19 mouse cellular contexts compared by ENCODE assay signal in the genomic region with DNA sequence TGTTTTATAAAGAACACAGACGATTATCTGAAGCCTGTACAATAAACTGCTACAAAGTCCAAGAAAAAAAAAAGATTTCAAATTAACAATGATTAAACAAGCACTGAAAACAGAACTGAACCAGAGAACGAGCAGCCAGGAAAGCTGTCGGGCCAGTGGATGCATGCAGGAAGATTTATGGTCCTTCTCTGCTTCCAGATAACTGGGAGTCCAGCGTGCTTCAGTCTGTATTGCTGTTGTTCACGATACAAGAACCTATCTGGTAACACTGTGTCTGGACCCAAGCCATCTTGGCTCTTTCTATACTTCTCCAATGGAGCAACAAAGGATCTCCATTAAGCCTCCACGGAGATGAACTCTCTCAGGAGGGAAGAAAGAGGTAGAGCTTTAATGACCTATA.
DNase-seq lines count a peak whose midpoint lies in the region; ATAC-seq and TF ChIP-seq lines count a peak whose summit lies in the region.
"Had no signal": no experiment of that assay in that cellular context is flagged by ENCODE, and none has a peak within 500 bp of the region (broad histone marks: within the 10 kb centered on the region; RNA-seq: fewer than 3 reads in every experiment).

No protein-coding gene starts in this region.

- H3K27ac ChIP-seq in lung, embryonic 14.5 days (ENCODE audit: low read depth): no peak overlapping the region
- no peak overlapping the region for H3K27ac ChIP-seq in lung, postnatal 0 days (ENCODE audit: low read length)
- no peak overlapping the region for H3K27ac ChIP-seq in kidney, embryonic 16.5 days (ENCODE audit: low read length)
- H3K27ac ChIP-seq in hindbrain, postnatal 0 days: no peak overlapping the region
- no peak overlapping the region for H3K27ac ChIP-seq in midbrain, embryonic 15.5 days
- H3K27ac ChIP-seq: embryonic facial prominence, embryonic 15.5 days had no signal

- peak; percentile 40; the same call in 1 of the 2 replicates for ATAC-seq in lung, embryonic 14.5 days (ENCODE audit: insufficient read depth)
- no peak for ATAC-seq in lung, postnatal 0 days
- 0 out of 2 replicates have a peak, but pooled peaks have one; percentile 46 for ATAC-seq in kidney, embryonic 16.5 days (ENCODE audit: low FRiP score, low TSS enrichment)
- ATAC-seq in hindbrain, postnatal 0 days: no peak
- no peak for ATAC-seq in midbrain, embryonic 15.5 days (replicated peaks)
- ATAC-seq: activated CD4-positive, CD25-positive, alpha-beta regulatory T cell, adult 4 months; forebrain, embryonic 16.5 days; hindbrain, embryonic 16.5 days had no signal

- H3K36me3 ChIP-seq in lung, embryonic 14.5 days (ENCODE audit: insufficient read depth): no peaks in the 10 kb centered on the region
- H3K36me3 ChIP-seq in lung, postnatal 0 days (ENCODE audit: insufficient read depth, low read length): no peaks in the 10 kb centered on the region
- H3K36me3 ChIP-seq in kidney, embryonic 16.5 days (ENCODE audit: insufficient read depth, low read length): no peaks in the 10 kb centered on the region
- H3K36me3 ChIP-seq in hindbrain, postnatal 0 days (ENCODE audit: insufficient read depth, low read length): no peaks in the 10 kb centered on the region
- H3K36me3 ChIP-seq in midbrain, embryonic 15.5 days (replicated peaks): no peaks in the 10 kb centered on the region
- H3K36me3 ChIP-seq: embryonic facial prominence, embryonic 15.5 days had no signal

- no peak for TF ChIP-seq EP300 in lung, postnatal 0 days (IDR thresholded peaks at IDR 0.05)

- H3K4me2 ChIP-seq in lung, embryonic 14.5 days: no peak overlapping the region
- H3K4me2 ChIP-seq in lung, postnatal 0 days (replicated peaks; ENCODE audit: low read depth, low read length): no peak overlapping the region
- H3K4me2 ChIP-seq in kidney, embryonic 16.5 days (replicated peaks; ENCODE audit: low read depth, low read length): no peak overlapping the region
- H3K4me2 ChIP-seq in hindbrain, postnatal 0 days (ENCODE audit: low read depth, low read length): no peak overlapping the region
- H3K4me2 ChIP-seq in midbrain, embryonic 15.5 days: no peak overlapping the region
- H3K4me2 ChIP-seq: embryonic facial prominence, embryonic 15.5 days had no signal

- H3K9ac ChIP-seq in lung, embryonic 14.5 days: no peak overlapping the region
- H3K9ac ChIP-seq in lung, postnatal 0 days (replicated peaks; ENCODE audit: low read depth): no peak overlapping the region
- no peak overlapping the region for H3K9ac ChIP-seq in kidney, embryonic 16.5 days (replicated peaks; ENCODE audit: low read length)
- H3K9ac ChIP-seq in hindbrain, postnatal 0 days (replicated peaks; ENCODE audit: low read length): no peak overlapping the region
- H3K9ac ChIP-seq in midbrain, embryonic 15.5 days: no peak overlapping the region
- H3K9ac ChIP-seq: embryonic facial prominence, embryonic 15.5 days had no signal

- DNase-seq in cerebellum, postnatal 10 days: peak; percentile 16 to 24
- no peak for DNase-seq in cerebellum, adult 11 months
- DNase-seq in lung, embryonic 14.5 days: peak; percentile 73
- no peak for DNase-seq in lung, postnatal 0 days (ENCODE audit: low spot score)
- DNase-seq in hindbrain, postnatal 0 days (ENCODE audit: low spot score): no peak
- DNase-seq in neural tube, embryonic 10.5 days (ENCODE audit: extremely low spot score, low spot score): no peak
- DNase-seq: adrenal gland, postnatal 14 days; cerebellum, postnatal 36 days; gastrocnemius, postnatal 36 days; lung, postnatal 14 days; midbrain, embryonic 14.5 days; right cerebral cortex, postnatal 25 days; thymus, adult 2 months had no signal

- H3K27me3 ChIP-seq in lung, embryonic 14.5 days (ENCODE audit: insufficient read depth, low read length): no peaks in the 10 kb centered on the region
- no peaks in the 10 kb centered on the region for H3K27me3 ChIP-seq in lung, postnatal 0 days (replicated peaks; ENCODE audit: insufficient read depth, low read length)
- no peaks in the 10 kb centered on the region for H3K27me3 ChIP-seq in kidney, embryonic 16.5 days (ENCODE audit: insufficient read depth, low read length)
- H3K27me3 ChIP-seq in hindbrain, postnatal 0 days (ENCODE audit: insufficient read depth, low read length): no peaks in the 10 kb centered on the region
- no peaks in the 10 kb centered on the region for H3K27me3 ChIP-seq in midbrain, embryonic 15.5 days (replicated peaks)
- H3K27me3 ChIP-seq: embryonic facial prominence, embryonic 15.5 days had no signal

- H3K4me3 ChIP-seq in lung, embryonic 14.5 days (ENCODE audit: low read depth, low read length): no peak overlapping the region
- no peak overlapping the region for H3K4me3 ChIP-seq in lung, postnatal 0 days (ENCODE audit: low read depth, low read length)
- no peak overlapping the region for H3K4me3 ChIP-seq in kidney, embryonic 16.5 days (ENCODE audit: low read length)
- H3K4me3 ChIP-seq in hindbrain, postnatal 0 days (ENCODE audit: low read length): no peak overlapping the region
- no peak overlapping the region for H3K4me3 ChIP-seq in midbrain, embryonic 15.5 days
- H3K4me3 ChIP-seq: embryonic facial prominence, embryonic 15.5 days had no signal

- 40% methylated on average over 6 of the region's 6 CpGs for WGBS in lung, embryonic 14.5 days
- 38% methylated on average over 6 of the region's 6 CpGs for WGBS in lung, postnatal 0 days
- 23% methylated on average over 6 of the region's 6 CpGs for WGBS in kidney, embryonic 16.5 days
- WGBS in hindbrain, postnatal 0 days: 57% methylated on average over 6 of the region's 6 CpGs
- 72% methylated on average over 6 of the region's 6 CpGs for WGBS in midbrain, embryonic 15.5 days

- H3K9me3 ChIP-seq in lung, embryonic 14.5 days (ENCODE audit: low read depth, low read length): no peaks in the 10 kb centered on the region
- H3K9me3 ChIP-seq in lung, postnatal 0 days (ENCODE audit: low read length): no peaks in the 10 kb centered on the region
- 0 out of 2 replicates have a peak, but pooled peaks cover 5% of the 10 kb centered on the region for H3K9me3 ChIP-seq in kidney, embryonic 16.5 days (ENCODE audit: low read length)
- no peaks in the 10 kb centered on the region for H3K9me3 ChIP-seq in hindbrain, postnatal 0 days (ENCODE audit: low read length)
- H3K9me3 ChIP-seq in midbrain, embryonic 15.5 days: no peaks in the 10 kb centered on the region
- H3K9me3 ChIP-seq: embryonic facial prominence, embryonic 15.5 days had no signal

- TF ChIP-seq CTCF in lung, embryonic 14.5 days (IDR thresholded peaks at IDR 0.05; ENCODE audit: low read depth): no peak
- TF ChIP-seq CTCF in lung, postnatal 0 days (IDR thresholded peaks at IDR 0.05): no peak
- TF ChIP-seq CTCF in hindbrain, postnatal 0 days (IDR thresholded peaks at IDR 0.05; ENCODE audit: low read depth): no peak

- H3K4me1 ChIP-seq in lung, embryonic 14.5 days (ENCODE audit: insufficient read depth): peaks cover 4% of the 10 kb centered on the region; the same call in 1 of the 2 replicates
- H3K4me1 ChIP-seq in lung, postnatal 0 days (ENCODE audit: insufficient read depth, low read depth, low read length): no peaks in the 10 kb centered on the region
- peaks cover 13% of the 10 kb centered on the region for H3K4me1 ChIP-seq in kidney, embryonic 16.5 days (ENCODE audit: insufficient read depth, low read length)
- no peaks in the 10 kb centered on the region for H3K4me1 ChIP-seq in hindbrain, postnatal 0 days (ENCODE audit: insufficient read depth, low read length)
- no peaks in the 10 kb centered on the region for H3K4me1 ChIP-seq in midbrain, embryonic 15.5 days
- H3K4me1 ChIP-seq: embryonic facial prominence, embryonic 15.5 days had no signal

Comparison
In these comparisons a context has a peak if more than half of its experiments do, and no peak if none do; other contexts are left out.
1. DNase-seq: peak in cerebellum, postnatal 10 days (2 of 2) and lung, embryonic 14.5 days (single experiment); none in cerebellum, adult 11 months (single experiment), lung, postnatal 0 days (single experiment), hindbrain, postnatal 0 days (single experiment) and neural tube, embryonic 10.5 days (single experiment).
2. ATAC-seq: peak in lung, embryonic 14.5 days (single experiment) and kidney, embryonic 16.5 days (single experiment); none in lung, postnatal 0 days (single experiment), hindbrain, postnatal 0 days (single experiment) and midbrain, embryonic 15.5 days (single experiment).